Mouse (Mus musculus): ENCODE measurements around the gene Syndig1l. TPM values are rescaled to one million over a fixed set of nuclear protein-coding genes. Genes with fewer than 3 reads are reported as not detected.

Syndig1l gene
- total RNA-seq, 2 experiments from 2014 or later = 0.71 to 0.87 TPM

DNA sequence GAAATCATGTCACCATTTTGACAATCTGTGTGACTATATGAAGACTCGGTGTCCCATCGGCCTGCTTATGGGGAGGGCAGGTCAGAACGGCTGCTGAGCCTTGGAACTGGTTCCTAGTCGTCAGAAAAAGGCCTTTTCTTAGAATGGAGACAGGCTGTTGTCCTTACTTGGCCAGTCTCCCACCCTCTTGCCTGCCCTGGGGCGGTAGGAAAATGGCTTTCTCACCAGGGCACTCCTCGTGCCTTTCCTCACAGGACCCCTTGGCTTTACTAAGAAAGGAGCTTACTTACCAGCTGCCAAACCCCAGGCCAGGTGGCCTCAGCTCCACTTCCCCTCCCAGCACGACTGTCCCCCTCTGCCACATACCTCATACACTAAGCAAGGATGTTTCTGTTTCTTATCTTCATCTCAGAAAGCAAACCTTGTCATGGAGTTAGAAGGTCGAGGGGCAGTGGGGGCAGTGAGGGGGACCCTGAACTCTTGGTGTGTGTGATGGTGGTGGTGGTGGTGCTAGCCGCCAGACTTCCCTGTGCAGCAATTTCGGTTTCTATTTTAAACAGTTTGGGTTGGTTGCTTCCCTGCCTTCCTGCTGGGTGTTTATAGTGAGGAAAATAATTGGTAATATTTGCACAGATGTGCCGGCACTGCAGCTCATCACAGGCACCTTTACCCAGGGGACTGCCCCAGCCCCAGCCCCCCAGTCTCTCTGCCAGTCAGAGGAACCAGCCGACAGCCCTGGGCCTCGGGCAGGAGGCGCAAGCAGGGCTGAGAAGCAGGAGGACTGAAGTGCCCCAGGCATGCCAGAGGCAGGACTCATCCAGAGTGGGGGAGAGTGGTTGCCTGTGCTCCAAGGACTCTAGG, 23.7 kb downstream of the Syndig1l start:
- DNase-seq (ENCODE audit: low spot score in 2 of 2) = no peak

DNA sequence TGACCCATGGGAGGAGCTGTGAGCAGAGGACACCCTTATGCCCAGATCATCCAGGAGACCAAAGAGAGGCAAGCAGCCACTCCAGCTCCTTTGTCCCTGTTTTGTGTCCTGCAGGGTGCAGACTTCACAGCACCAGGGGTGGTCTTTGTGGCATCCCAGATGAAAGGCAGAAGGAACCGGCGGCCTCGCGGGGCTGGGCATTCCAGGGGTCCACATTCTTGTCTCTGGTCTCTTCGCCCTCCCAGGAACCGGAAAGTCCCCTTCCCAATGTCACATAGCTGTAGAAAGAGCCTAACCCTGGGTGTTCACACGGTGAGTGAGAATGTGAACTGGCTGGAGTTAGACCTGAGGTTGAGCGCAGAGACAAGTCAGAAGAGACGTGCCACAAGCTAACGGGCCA, 27.0 kb downstream of the Syndig1l start:
- no peak for DNase-seq (ENCODE audit: low spot score in 2 of 2)

DNA sequence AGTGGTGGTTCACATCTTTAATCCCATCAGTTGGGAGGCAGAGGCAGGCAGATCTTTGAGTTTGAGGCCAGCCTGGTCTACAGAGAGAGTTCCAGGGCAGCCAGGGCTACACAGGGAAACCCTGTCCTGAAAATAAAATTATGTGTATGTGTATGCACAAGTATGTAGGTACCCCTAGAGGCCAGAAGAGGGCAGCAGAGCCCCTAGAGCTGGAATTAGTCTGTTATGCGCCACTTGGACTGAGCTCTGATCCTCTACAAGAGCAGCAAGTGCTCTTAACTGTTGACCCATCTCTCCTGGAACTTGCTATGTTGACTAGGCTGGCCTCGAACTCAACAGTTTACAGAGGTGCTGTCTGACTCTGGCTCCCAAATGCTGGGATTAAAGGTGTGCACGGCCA, 28.1 kb downstream of the Syndig1l start:
- no peak for DNase-seq (ENCODE audit: low spot score in 2 of 2)

DNA sequence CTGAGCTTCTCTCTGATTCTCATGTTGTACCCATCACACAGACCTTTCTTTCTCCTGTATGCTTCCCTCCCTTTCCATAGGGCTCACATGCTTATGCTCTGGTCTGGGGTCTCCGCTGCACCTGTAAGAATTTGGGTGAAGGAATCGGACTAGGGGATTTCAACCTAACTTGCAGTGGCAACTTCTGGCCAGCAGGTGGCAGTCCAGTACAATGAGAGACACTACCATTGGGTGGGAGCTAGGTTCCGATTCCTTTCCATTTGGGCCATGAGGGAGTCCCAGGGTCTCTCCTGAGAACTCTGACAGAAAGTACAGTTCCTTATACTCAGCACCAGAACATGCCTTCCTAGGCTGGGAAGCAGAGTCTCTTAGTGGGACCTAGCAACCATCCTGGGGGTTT, 44.7 kb downstream of the Syndig1l start:
- DNase-seq (ENCODE audit: low spot score in 2 of 2) = peak in 1 of 2 experiments; percentile 20

DNA sequence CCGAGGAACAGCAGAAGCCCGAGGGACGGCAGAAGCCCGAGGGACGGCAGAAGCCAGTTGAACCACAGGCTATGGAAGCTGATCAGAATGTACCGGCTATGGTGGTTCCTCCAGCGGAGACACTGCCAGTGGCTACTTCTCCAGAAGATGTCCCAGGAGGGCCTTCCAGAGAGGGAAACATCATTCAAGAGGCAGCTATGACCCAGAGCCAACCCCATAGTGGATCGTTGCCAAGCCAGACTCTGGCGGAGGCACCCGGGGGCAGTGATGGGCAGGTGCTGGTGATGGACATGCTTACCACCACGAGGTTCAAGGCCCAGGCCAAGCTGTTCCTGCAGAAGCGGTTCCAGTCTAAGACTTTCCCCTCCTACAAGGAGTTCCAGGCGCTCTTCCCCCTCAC, 48.4 kb downstream of the Syndig1l start:
- DNase-seq (ENCODE audit: low spot score in 2 of 2) = no peak

DNA sequence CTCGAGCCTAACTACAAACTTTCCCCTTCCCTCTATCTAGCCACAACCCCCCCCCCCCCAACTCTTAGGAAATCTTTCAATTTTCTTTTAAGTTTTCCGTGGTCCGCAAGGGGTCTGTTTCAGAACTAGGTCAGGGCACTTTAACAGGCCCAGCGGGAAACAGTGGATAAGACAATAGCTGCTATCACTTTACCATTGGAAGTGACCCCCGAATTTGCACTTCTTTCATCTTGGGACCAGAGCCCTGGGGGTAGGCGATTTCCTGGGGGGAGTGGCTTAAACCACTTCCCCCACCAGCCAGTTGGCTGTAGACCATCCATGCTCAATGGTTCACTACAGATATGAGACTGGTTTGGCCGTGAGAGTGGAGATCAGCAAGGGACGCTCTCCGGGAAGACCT, 58.0 kb downstream of the Syndig1l start, which contains the start of gene Vrtn:
Gene Vrtn, plus strand, starts transcription at position 366 of the 400 bp plus-strand sequence.
- DNase-seq (ENCODE audit: low spot score in 2 of 2) = no peak

DNA sequence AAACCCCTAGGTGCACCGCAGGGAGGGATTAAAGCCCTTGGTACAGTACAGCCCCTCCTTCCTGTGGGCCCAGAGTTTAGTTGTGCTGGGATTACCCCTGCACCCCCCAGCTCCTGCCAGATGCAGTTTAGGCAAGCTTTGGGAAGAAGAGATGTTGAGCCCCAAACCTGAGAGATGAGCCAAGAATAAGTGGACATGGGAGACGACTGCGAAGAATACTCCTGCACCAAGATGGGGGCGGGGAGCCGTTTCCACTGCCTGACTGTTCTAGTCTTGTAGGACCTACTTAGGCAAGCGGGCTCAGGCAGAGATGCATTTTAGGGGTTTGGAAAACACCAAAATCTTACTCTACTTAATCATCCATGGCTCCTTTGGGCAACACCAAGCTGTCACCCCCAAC, 58.4 kb downstream of the Syndig1l start:
- DNase-seq (ENCODE audit: low spot score in 2 of 2) = no peak

DNA sequence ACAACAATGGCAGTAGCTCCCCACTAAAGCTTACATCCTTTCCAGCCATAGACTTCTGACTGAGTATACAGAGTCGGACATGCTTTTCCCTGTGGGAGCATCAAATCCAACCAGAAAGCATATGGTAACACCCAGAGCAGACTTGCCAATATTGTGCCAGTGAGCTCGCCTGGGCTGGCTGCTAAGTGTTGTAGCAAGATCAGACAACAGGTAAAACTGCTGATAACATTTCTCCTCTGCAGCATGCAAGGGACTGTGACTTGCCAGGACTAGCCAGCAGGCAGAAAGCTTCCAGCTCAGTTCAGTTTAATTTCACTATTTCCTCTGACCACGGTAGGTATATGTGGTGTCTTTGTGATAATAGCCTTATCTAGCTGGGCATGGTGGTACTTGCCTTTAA, 66.8 kb downstream of the Syndig1l start:
- DNase-seq (ENCODE audit: low spot score in 2 of 2) = no peak

Other genes starting within 250 kb of the Syndig1l start
- 100 to 1,000 TPM in 1 of 2 experiments, 10 to 100 TPM in 1; 98.9 to 103 TPM for gene Aldh6a1, start 247.8 kb downstream of the Syndig1l start, total RNA-seq (2021)
- 10 to 100 TPM; 11.7 to 12.9 TPM for gene Lin52, start 247.4 kb downstream of the Syndig1l start, total RNA-seq (2021)
- gene Vsx2, start 129.1 kb downstream of the Syndig1l start, total RNA-seq (2021) = not detected
- 10 to 100 TPM; 11.3 to 13.8 TPM for gene Abcd4, start 81.4 kb downstream of the Syndig1l start, total RNA-seq (2021)
- not detected for gene Vrtn, start 57.8 kb downstream of the Syndig1l start, total RNA-seq (2021)
- 10 to 100 TPM; 74.7 to 75.6 TPM for gene Npc2, start 74.3 kb upstream of the Syndig1l start, total RNA-seq (2021)
- gene Isca2, start 74.4 kb upstream of the Syndig1l start, total RNA-seq (2021) = 10 to 100 TPM; 68.3 to 77.9 TPM
- 1 to 10 TPM; 6.9 to 7.1 TPM for gene Ltbp2, start 177.7 kb upstream of the Syndig1l start, total RNA-seq (2021)